23 mouse cellular contexts compared by ENCODE assay signal in genomic region chr5:149114034-149114433, GRCm38 (mm10).
A peak's percentile ranks its signal among the peaks of the same experiment; 100 is the strongest.
DNase-seq lines count a peak whose midpoint lies in the region; ATAC-seq lines count a peak whose summit lies in the region.
"Had no signal": no experiment of that assay in that cellular context is flagged by ENCODE, and none has a peak within 500 bp of the region (broad histone marks: within the 10 kb centered on the region; RNA-seq: fewer than 3 reads in every experiment).

No protein-coding gene starts in this region.

- no peak for ATAC-seq in forebrain, embryonic 12.5 days (ENCODE audit: low FRiP score)
- ATAC-seq in forebrain, embryonic 13.5 days = no peak
- ATAC-seq in midbrain, embryonic 14.5 days (ENCODE audit: low FRiP score, low TSS enrichment) = no peak
- no peak for ATAC-seq in midbrain, embryonic 13.5 days
- ATAC-seq: forebrain, embryonic 14.5 days had no signal

- H3K4me2 ChIP-seq in forebrain, embryonic 12.5 days = no peak overlapping the region
- H3K4me2 ChIP-seq in forebrain, embryonic 13.5 days = no peak overlapping the region
- H3K4me2 ChIP-seq in midbrain, embryonic 14.5 days (ENCODE audit: low read length) = no peak overlapping the region
- H3K4me2 ChIP-seq in midbrain, embryonic 13.5 days (replicated peaks) = no peak overlapping the region
- H3K4me2 ChIP-seq: embryonic facial prominence, embryonic 12.5 days; embryonic facial prominence, embryonic 15.5 days; heart, embryonic 12.5 days; heart, embryonic 15.5 days; hindbrain, embryonic 14.5 days had no signal

- peaks cover 28% of the 10 kb centered on the region for H3K4me1 ChIP-seq in forebrain, embryonic 12.5 days
- no peaks in the 10 kb centered on the region for H3K4me1 ChIP-seq in forebrain, embryonic 13.5 days
- no peaks in the 10 kb centered on the region for H3K4me1 ChIP-seq in midbrain, embryonic 14.5 days (ENCODE audit: control insufficient read depth, insufficient read depth, low read length)
- peaks cover 31% of the 10 kb centered on the region for H3K4me1 ChIP-seq in midbrain, embryonic 13.5 days (replicated peaks)
- H3K4me1 ChIP-seq: heart, embryonic 12.5 days had no signal

- 67% methylated on average over 7 of the region's 7 CpGs for WGBS in forebrain, embryonic 12.5 days
- WGBS in forebrain, embryonic 13.5 days = 69% methylated on average over 7 of the region's 7 CpGs
- WGBS in midbrain, embryonic 14.5 days = 42% methylated on average over 7 of the region's 7 CpGs
- 59% methylated on average over 7 of the region's 7 CpGs for WGBS in midbrain, embryonic 13.5 days

- H3K36me3 ChIP-seq in forebrain, embryonic 12.5 days (replicated peaks) = no peaks in the 10 kb centered on the region
- no peaks in the 10 kb centered on the region for H3K36me3 ChIP-seq in forebrain, embryonic 13.5 days (ENCODE audit: poor library complexity, severe bottlenecking)
- no peaks in the 10 kb centered on the region for H3K36me3 ChIP-seq in midbrain, embryonic 14.5 days (ENCODE audit: control insufficient read depth, insufficient read depth, low read length)
- no peaks in the 10 kb centered on the region for H3K36me3 ChIP-seq in midbrain, embryonic 13.5 days
- H3K36me3 ChIP-seq: embryonic facial prominence, embryonic 12.5 days; embryonic facial prominence, embryonic 15.5 days; heart, embryonic 12.5 days; heart, embryonic 15.5 days; hindbrain, embryonic 10.5 days had no signal

- peak; percentile 58 for DNase-seq in midbrain, embryonic 14.5 days
- DNase-seq in right cerebral cortex, postnatal 4 days = peak; percentile 22
- DNase-seq in right cerebral cortex, postnatal 14 days = no peak
- DNase-seq: adrenal gland, adult 2 months; adrenal gland, postnatal 14 days; cerebellum, adult 11 months; cerebellum, adult 2 months; cerebellum, adult 9-11 months; cerebellum, postnatal 25 days; gastrocnemius, postnatal 25 days; heart, adult 18-20 months; heart, postnatal 10 days; heart, postnatal 36 days had no signal

- H3K9me3 ChIP-seq in forebrain, embryonic 12.5 days = no peaks in the 10 kb centered on the region
- H3K9me3 ChIP-seq in forebrain, embryonic 13.5 days (replicated peaks) = no peaks in the 10 kb centered on the region
- H3K9me3 ChIP-seq in midbrain, embryonic 14.5 days (ENCODE audit: control insufficient read depth, low read length) = no peaks in the 10 kb centered on the region
- no peaks in the 10 kb centered on the region for H3K9me3 ChIP-seq in midbrain, embryonic 13.5 days
- H3K9me3 ChIP-seq: embryonic facial prominence, embryonic 12.5 days; embryonic facial prominence, embryonic 15.5 days; heart, embryonic 12.5 days; heart, embryonic 15.5 days; hindbrain, embryonic 10.5 days had no signal

- no peak overlapping the region for H3K27ac ChIP-seq in forebrain, embryonic 12.5 days
- no peak overlapping the region for H3K27ac ChIP-seq in forebrain, embryonic 13.5 days
- no peak overlapping the region for H3K27ac ChIP-seq in midbrain, embryonic 14.5 days (replicated peaks; ENCODE audit: low read depth, low read length)
- no peak overlapping the region for H3K27ac ChIP-seq in midbrain, embryonic 13.5 days
- H3K27ac ChIP-seq: embryonic facial prominence, embryonic 12.5 days; embryonic facial prominence, embryonic 15.5 days; heart, embryonic 15.5 days; hindbrain, embryonic 10.5 days; hindbrain, embryonic 14.5 days had no signal

- H3K9ac ChIP-seq in forebrain, embryonic 12.5 days = 0 out of 2 replicates have a peak overlapping the region, but pooled peaks have one; percentile 0
- H3K9ac ChIP-seq in forebrain, embryonic 13.5 days = no peak overlapping the region
- no peak overlapping the region for H3K9ac ChIP-seq in midbrain, embryonic 14.5 days (replicated peaks; ENCODE audit: low read length)
- no peak overlapping the region for H3K9ac ChIP-seq in midbrain, embryonic 13.5 days (replicated peaks)
- H3K9ac ChIP-seq: embryonic facial prominence, embryonic 12.5 days; embryonic facial prominence, embryonic 15.5 days; heart, embryonic 12.5 days; heart, embryonic 15.5 days; hindbrain, embryonic 14.5 days had no signal

- no peaks in the 10 kb centered on the region for H3K27me3 ChIP-seq in forebrain, embryonic 12.5 days
- H3K27me3 ChIP-seq in forebrain, embryonic 13.5 days = no peaks in the 10 kb centered on the region
- H3K27me3 ChIP-seq in midbrain, embryonic 14.5 days (ENCODE audit: control insufficient read depth, insufficient read depth, low read length) = no peaks in the 10 kb centered on the region
- H3K27me3 ChIP-seq in midbrain, embryonic 13.5 days = no peaks in the 10 kb centered on the region
- H3K27me3 ChIP-seq: embryonic facial prominence, embryonic 12.5 days; embryonic facial prominence, embryonic 15.5 days; heart, embryonic 12.5 days; heart, embryonic 15.5 days had no signal

- H3K4me3 ChIP-seq in forebrain, embryonic 12.5 days (replicated peaks) = no peak overlapping the region
- H3K4me3 ChIP-seq in forebrain, embryonic 13.5 days = no peak overlapping the region
- no peak overlapping the region for H3K4me3 ChIP-seq in midbrain, embryonic 14.5 days (replicated peaks; ENCODE audit: low read depth, low read length)
- H3K4me3 ChIP-seq in midbrain, embryonic 13.5 days (replicated peaks) = no peak overlapping the region
- H3K4me3 ChIP-seq: embryonic facial prominence, embryonic 12.5 days; embryonic facial prominence, embryonic 15.5 days; heart, embryonic 12.5 days; heart, embryonic 15.5 days; hindbrain, embryonic 10.5 days had no signal
